Mouse (Mus musculus) left cerebral cortex, adult 18-20 months (tissue): ENCODE measurements at regions not wholly inside any gene's neighbourhood (a gene's known extent, or its start where the extent isn't known, plus 50 kb on each side); places are given as distances from the start of the nearest gene placed in this dataset.
"Not testable (repeated sequence)": the region's sequence is repeated elsewhere in the genome, so short reads cannot be mapped to it uniquely, and the experiment has no call there.

Experiments
- DNase-seq, 2 experiments: peaks; one replicate each; pipeline ENCODE4 v3.0.0; 2021 to 2022; ENCODE audit warnings: low spot score in 2 of 2, mixed read lengths in 1 of 2

- no peak for DNase-seq
These were observed 464.9 kb downstream of the Inhba start for GRCm38 (mm10) chr13:16476515-16476914.

- DNase-seq = no peak
These were observed 475.6 kb downstream of the Inhba start for GRCm38 (mm10) chr13:16487292-16487691.

- not testable (repeated sequence) for DNase-seq
These were observed 479.0 kb downstream of the Inhba start for GRCm38 (mm10) chr13:16490680-16491079.

- DNase-seq = no peak
These were observed 486.4 kb downstream of the Inhba start for GRCm38 (mm10) chr13:16498052-16498451.

- DNase-seq = no peak
These were observed 501.2 kb downstream of the Inhba start for GRCm38 (mm10) chr13:16512876-16513275.

- DNase-seq = no peak
These were observed 503.5 kb downstream of the Inhba start for GRCm38 (mm10) chr13:16515195-16515594.

GRCm38 (mm10) chr13:16529036-16529435, 517.4 kb downstream of the Inhba start:
- no peak for DNase-seq

GRCm38 (mm10) chr13:16543771-16544170, 532.1 kb downstream of the Inhba start:
- peak; percentile 26 to 51 for DNase-seq

GRCm38 (mm10) chr13:16550060-16550459, 538.4 kb downstream of the Inhba start:
- no peak for DNase-seq

- DNase-seq = no peak
These were observed 553.3 kb downstream of the Inhba start for GRCm38 (mm10) chr13:16564988-16565387.

GRCm38 (mm10) chr13:16574069-16574468, 562.4 kb downstream of the Inhba start:
- peak; percentile 31 to 46 for DNase-seq

GRCm38 (mm10) chr13:16586286-16586685, 574.6 kb downstream of the Inhba start:
- DNase-seq = no peak

- DNase-seq = no peak
These were observed 608.1 kb downstream of the Inhba start for GRCm38 (mm10) chr13:16619755-16620154.

GRCm38 (mm10) chr13:16626584-16626983, 614.9 kb downstream of the Inhba start:
- DNase-seq = no peak

- no peak for DNase-seq
These were observed 621.9 kb downstream of the Inhba start for GRCm38 (mm10) chr13:16633445-16634092.

GRCm38 (mm10) chr13:16636251-16636650, 624.6 kb downstream of the Inhba start:
- no peak for DNase-seq

GRCm38 (mm10) chr13:16641611-16642449, 630.2 kb downstream of the Inhba start:
- DNase-seq = no peak

GRCm38 (mm10) chr13:16642450-16642994, 630.9 kb downstream of the Inhba start:
- no peak for DNase-seq

- DNase-seq = no peak
These were observed 633.7 kb downstream of the Inhba start for GRCm38 (mm10) chr13:16645311-16645710.

GRCm38 (mm10) chr13:16646056-16646455, 634.4 kb downstream of the Inhba start:
- DNase-seq = no peak

- no peak for DNase-seq
These were observed 635.0 kb downstream of the Inhba start for GRCm38 (mm10) chr13:16646649-16647048.

GRCm38 (mm10) chr13:16656110-16656509, 644.5 kb downstream of the Inhba start:
- DNase-seq = peak in 1 of 2 experiments; percentile 22
